In genomic region chr7:125707593-125708022, GRCm38 (mm10) we compare ENCODE assay signal across 8 mouse cellular contexts. TPM values are rescaled to one million over a fixed set of nuclear protein-coding genes. Genes with fewer than 3 reads are reported as not detected.
DNase-seq lines count a peak whose midpoint lies in the region; ATAC-seq and TF ChIP-seq lines count a peak whose summit lies in the region.

Gene Gtf3c1 (minus strand): TSS chr7:125707780.
Gene D430042O09Rik (plus strand): TSS chr7:125707888.

- TF ChIP-seq POLR2A in cortical plate, adult 2 months (IDR thresholded peaks at IDR 0.05; ENCODE audit: extremely low read depth, insufficient read depth, low read length): peak; percentile 64; the same call in 1 of the 2 replicates

- H3K4me3 ChIP-seq in cortical plate, adult 2 months (ENCODE audit: insufficient read depth, low read length): peak within 1 kb of the TSS; percentile 86
- peak within 1 kb of the TSS; percentile 99 for H3K4me3 ChIP-seq in megakaryocyte, embryonic 14.5 days (replicated peaks)

- peaks cover 9% of the 10 kb centered on the region for H3K4me1 ChIP-seq in cortical plate, adult 2 months (ENCODE audit: control insufficient read depth, insufficient read depth, low read length)
- peaks cover 69% of the 10 kb centered on the region for H3K4me1 ChIP-seq in megakaryocyte, embryonic 14.5 days

- no peaks in the 10 kb centered on the region for H3K9me3 ChIP-seq in megakaryocyte, embryonic 14.5 days

- peaks cover 39% of the 10 kb centered on the region for H3K36me3 ChIP-seq in megakaryocyte, embryonic 14.5 days (replicated peaks; ENCODE audit: low read length)

- H3K27ac ChIP-seq in cortical plate, adult 2 months (ENCODE audit: insufficient read depth, low read length): peak within 1 kb of the TSS; percentile 22; the same call in 1 of the 2 replicates

- peak; percentile 99 for ATAC-seq in activated CD4-positive, CD25-positive, alpha-beta regulatory T cell, adult 4 months

- DNase-seq in gastrocnemius, adult 8-10 months (ENCODE audit: low spot score in 2 of 2): peak; percentile 99
- DNase-seq in hindlimb bud, embryonic 11.5 days (ENCODE audit: extremely low spot score, low read depth, low spot score): peak; percentile 94
- DNase-seq in left cerebral cortex, adult 8-10 months (ENCODE audit: low spot score in 2 of 2): peak; percentile 99
- peak; percentile 100 for DNase-seq in right cerebral cortex, postnatal 10 days (ENCODE audit: low spot score in 2 of 2)
- DNase-seq in urinary bladder, postnatal 25 days (ENCODE audit: low spot score): peak; percentile 100

- no peaks in the 10 kb centered on the region for H3K27me3 ChIP-seq in megakaryocyte, embryonic 14.5 days (replicated peaks)

- TF ChIP-seq CTCF in cortical plate, adult 2 months (IDR thresholded peaks at IDR 0.05; ENCODE audit: extremely low read depth, insufficient read depth, low read length): no peak

RNA-seq across cellular contexts. Expression of gene Gtf3c1, which starts in this region (rescaled TPM):
- polyA plus RNA-seq in activated CD4-positive, CD25-positive, alpha-beta regulatory T cell, adult 4 months (2017; shearing (Covaris generic)): 10 to 100 TPM; 17.8 to 21.3 TPM
- polyA plus RNA-seq in cortical plate, adult 2 months (2012; rRNA removed): 54.2 and 56.0 TPM in 2 replicates
- total RNA-seq in gastrocnemius, adult 8-10 months (2022): 10 to 100 TPM; 29.7 to 32.7 (median 30.7) TPM
- total RNA-seq in left cerebral cortex, adult 8-10 months (2022): 100 to 1,000 TPM in 3 of 4 experiments, 10 to 100 TPM in 1; 94.0 to 105 (median 102) TPM
- 55.0 and 77.2 TPM in 2 replicates for polyA plus RNA-seq in megakaryocyte, embryonic 14.5 days (2012; ENCODE audit: insufficient read depth, low replicate concordance)

RNA-seq across cellular contexts. Expression of gene D430042O09Rik, which starts in this region (rescaled TPM):
- 1 to 10 TPM; 4.6 TPM for polyA plus RNA-seq in activated CD4-positive, CD25-positive, alpha-beta regulatory T cell, adult 4 months (2017; shearing (Covaris generic))
- polyA plus RNA-seq in cortical plate, adult 2 months (2012; rRNA removed): 17.3 and 17.9 TPM in 2 replicates
- total RNA-seq in gastrocnemius, adult 8-10 months (2022): 1 to 10 TPM; 6.0 to 8.7 (median 7.7) TPM
- 10 to 100 TPM; 26.8 to 30.5 (median 28.4) TPM for total RNA-seq in left cerebral cortex, adult 8-10 months (2022)
- 1.5 and 2.6 TPM in 2 replicates for polyA plus RNA-seq in megakaryocyte, embryonic 14.5 days (2012; ENCODE audit: insufficient read depth, low replicate concordance)

Comparison
In these comparisons a context has a peak if more than half of its experiments do, and no peak if none do; other contexts are left out.
1. Peak in every context shown above with its lines: DNase-seq, ATAC-seq, H3K4me3 ChIP-seq and H3K27ac ChIP-seq.